Comparison of ENCODE assay signal across 10 mouse cellular contexts in genomic region chr9:34202942-34203551, GRCm38 (mm10).
DNase-seq lines count a peak whose midpoint lies in the region; ATAC-seq and TF ChIP-seq lines count a peak whose summit lies in the region.
"Had no signal": no experiment of that assay in that cellular context is flagged by ENCODE, and none has a peak within 500 bp of the region (broad histone marks: within the 10 kb centered on the region; RNA-seq: fewer than 3 reads in every experiment).

No protein-coding gene starts in this region.

- H3K27ac ChIP-seq in hindbrain, embryonic 13.5 days, result peak overlapping the region; percentile 74
- H3K27ac ChIP-seq in midbrain, embryonic 16.5 days (ENCODE audit: low read length), result peak overlapping the region; percentile 43
- H3K27ac ChIP-seq: embryonic facial prominence, embryonic 12.5 days; limb, embryonic 15.5 days had no signal

- H3K4me3 ChIP-seq in hindbrain, embryonic 13.5 days, result no peak overlapping the region
- no peak overlapping the region for H3K4me3 ChIP-seq in midbrain, embryonic 16.5 days (ENCODE audit: low read depth, low read length)
- H3K4me3 ChIP-seq in lung, adult 2 months (replicated peaks; ENCODE audit: extremely low read depth, low read depth, low read length), result no peak overlapping the region
- H3K4me3 ChIP-seq: embryonic facial prominence, embryonic 12.5 days; limb, embryonic 15.5 days had no signal

- no peaks in the 10 kb centered on the region for H3K9me3 ChIP-seq in hindbrain, embryonic 13.5 days
- H3K9me3 ChIP-seq in midbrain, embryonic 16.5 days (replicated peaks; ENCODE audit: control insufficient read depth, low read length, poor library complexity, severe bottlenecking), result no peaks in the 10 kb centered on the region
- H3K9me3 ChIP-seq: embryonic facial prominence, embryonic 12.5 days; limb, embryonic 15.5 days had no signal

- H3K9ac ChIP-seq in hindbrain, embryonic 13.5 days, result peak overlapping the region; percentile 29
- no peak overlapping the region for H3K9ac ChIP-seq in midbrain, embryonic 16.5 days (ENCODE audit: low read depth, low read length)
- H3K9ac ChIP-seq: embryonic facial prominence, embryonic 12.5 days; limb, embryonic 15.5 days had no signal

- ATAC-seq in hindbrain, embryonic 13.5 days (ENCODE audit: low FRiP score), result peak; percentile 74
- ATAC-seq in midbrain, embryonic 16.5 days, result 0 out of 2 replicates have a peak, but pooled peaks have one; percentile 28

- WGBS in hindbrain, embryonic 13.5 days, result 24% methylated on average over 11 of the region's 11 CpGs
- 19% methylated on average over 11 of the region's 11 CpGs for WGBS in midbrain, embryonic 16.5 days
- WGBS in lung, adult 2 months, result 41% methylated on average over 11 of the region's 11 CpGs

- H3K4me1 ChIP-seq in hindbrain, embryonic 13.5 days (replicated peaks), result peaks cover 26% of the 10 kb centered on the region
- peaks cover 13% of the 10 kb centered on the region for H3K4me1 ChIP-seq in midbrain, embryonic 16.5 days (ENCODE audit: control insufficient read depth, insufficient read depth, low read length)
- no peaks in the 10 kb centered on the region for H3K4me1 ChIP-seq in lung, adult 2 months (ENCODE audit: control insufficient read depth, insufficient read depth, low read length)

- no peaks in the 10 kb centered on the region for H3K27me3 ChIP-seq in hindbrain, embryonic 13.5 days
- no peaks in the 10 kb centered on the region for H3K27me3 ChIP-seq in midbrain, embryonic 16.5 days (ENCODE audit: control insufficient read depth, insufficient read depth, low read depth, low read length)
- H3K27me3 ChIP-seq: embryonic facial prominence, embryonic 12.5 days; limb, embryonic 15.5 days had no signal

- no peak for TF ChIP-seq POLR2A in lung, adult 2 months (IDR thresholded peaks at IDR 0.05; ENCODE audit: borderline replicate concordance, extremely low read depth, low read depth, low read length)

- no peak for TF ChIP-seq CTCF in lung, adult 2 months (IDR thresholded peaks at IDR 0.05; ENCODE audit: insufficient read depth, low read length)

- DNase-seq in cerebellum, adult 9-11 months, result peak; percentile 2
- no peak for DNase-seq in cerebellum, adult 11-12 months
- DNase-seq in embryo, embryonic 9.5 days (ENCODE audit: extremely low spot score), result peak; percentile 15
- no peak for DNase-seq in testis, postnatal 14 days (ENCODE audit: low spot score)
- no peak for DNase-seq in layer of hippocampus, adult 9-10 months (ENCODE audit: low spot score)
- DNase-seq in lung, adult 2 months, result no peak

- H3K36me3 ChIP-seq in hindbrain, embryonic 13.5 days, result no peaks in the 10 kb centered on the region
- no peaks in the 10 kb centered on the region for H3K36me3 ChIP-seq in midbrain, embryonic 16.5 days (ENCODE audit: control insufficient read depth, insufficient read depth, low read length)
- H3K36me3 ChIP-seq: embryonic facial prominence, embryonic 12.5 days; limb, embryonic 15.5 days had no signal

- H3K4me2 ChIP-seq in hindbrain, embryonic 13.5 days, result peak overlapping the region; percentile 25
- peak overlapping the region; percentile 18 for H3K4me2 ChIP-seq in midbrain, embryonic 16.5 days (ENCODE audit: low read length)
- H3K4me2 ChIP-seq: embryonic facial prominence, embryonic 12.5 days; limb, embryonic 15.5 days had no signal

Comparison
In these comparisons a context has a peak if more than half of its experiments do, and no peak if none do; other contexts are left out.
1. DNase-seq: peak in cerebellum, adult 9-11 months (single experiment) and embryo, embryonic 9.5 days (single experiment); none in cerebellum, adult 11-12 months (single experiment), testis, postnatal 14 days (single experiment), layer of hippocampus, adult 9-10 months (single experiment) and lung, adult 2 months (single experiment).